Mouse (Mus musculus) lung, embryonic 16.5 days (tissue): Measurements from ENCODE around the gene Cntfr. TPM values are rescaled to one million over a fixed set of nuclear protein-coding genes. Genes with fewer than 3 reads are reported as not detected.
A peak's percentile ranks its signal among the peaks of the same experiment; 100 is the strongest.

Source experiments
- ATAC-seq: fragments of 200-750 bp; cut with Nextera tagmentation; 2 replicates; pipeline ENCODE4 v1.8.0; 2017; ENCODE audit warnings: low read depth, mild to moderate bottlenecking, moderate library complexity
- H3K27ac ChIP-seq: fragments of 300-500 bp; sonication (generic); 2 replicates; pipeline ENCODE4 v1.5.1; 2014; ENCODE audit warnings: mild to moderate bottlenecking, control low read depth, low read length
- H3K27me3 ChIP-seq: fragments of 300-500 bp; sonication (generic); 2 replicates; pipeline ENCODE4 v1.6.1; 2014; ENCODE audit warnings: low read depth, low read length, mixed read lengths; ENCODE audit not compliant: control insufficient read depth, insufficient read depth
- H3K36me3 ChIP-seq: fragments of 300-500 bp; sonication (generic); 2 replicates; pipeline ENCODE4 v1.6.1; 2014; ENCODE audit warnings: low read length; ENCODE audit not compliant: control insufficient read depth, insufficient read depth
- H3K4me1 ChIP-seq: fragments of 300-500 bp; sonication (generic); replicated peaks from 2 replicates; pipeline ENCODE4 v1.6.1; 2014; ENCODE audit warnings: low read length, mixed read lengths; ENCODE audit not compliant: control insufficient read depth, insufficient read depth
- H3K4me2 ChIP-seq: fragments of 300-500 bp; sonication (generic); 2 replicates; pipeline ENCODE4 v1.6.1; 2014; ENCODE audit warnings: low read depth, low read length, control low read depth
- H3K4me3 ChIP-seq: fragments of 300-500 bp; sonication (generic); 2 replicates; pipeline ENCODE4 v1.5.1; 2014; ENCODE audit warnings: mild to moderate bottlenecking, low read length, control low read depth
- H3K9ac ChIP-seq: fragments of 300-500 bp; sonication (generic); 2 replicates; pipeline ENCODE4 v1.6.1; 2014; ENCODE audit warnings: low read length, control low read depth
- H3K9me3 ChIP-seq: fragments of 300-500 bp; sonication (generic); 2 replicates; pipeline ENCODE4 v1.6.1; 2016; ENCODE audit warnings: low read length; ENCODE audit not compliant: control insufficient read depth
- WGBS: fragments of 180-500 bp; shearing (Covaris S2); extraction: QIAGEN DNeasy Blood & Tissue Kit; methylation state at CpG from one replicate; pipeline ENCODE4 v1.1.7; 2014; 5-methylcytosine and 5-hydroxymethylcytosine counted together
- polyA plus RNA-seq: library from polyadenylated mRNA; unstranded; fragments of >200 nt; fragmentation: Nextera tagmentation; extraction: Ambion mirVana; gene quantifications from 2 replicates; pipeline ENCODE4 v1.2.1, GENCODE M21; 2015

Cntfr gene
- polyA plus RNA-seq, 1 experiment from 2014 or later: 8.4 TPM

GRCm38 (mm10) chr4:41622071-41622470, 74.8 kb downstream of the Cntfr start:
- Histone ChIP-seq H3K9ac (no peak overlapping the region), H3K4me2 (no peak overlapping the region), H3K27me3 (no peaks in the 10 kb centered on the region), H3K27ac (no peak overlapping the region), H3K36me3 (no peaks in the 10 kb centered on the region), H3K9me3 (no peaks in the 10 kb centered on the region), H3K4me3 (no peak overlapping the region), H3K4me1 (no peaks in the 10 kb centered on the region)
- 80% methylated on average over 14 of the region's 14 CpGs for WGBS
- no peak for ATAC-seq

GRCm38 (mm10) chr4:41618916-41619746, 77.8 kb downstream of the Cntfr start:
- H3K4me3 ChIP-seq: no peak overlapping the region
- H3K36me3 ChIP-seq: no peaks in the 10 kb centered on the region
- H3K9ac ChIP-seq: no peak overlapping the region
- no peaks in the 10 kb centered on the region for H3K9me3 ChIP-seq
- peaks cover 3% of the 10 kb centered on the region; the same call in 1 of the 2 replicates for H3K4me1 ChIP-seq
- 45% methylated on average over 12 of the region's 12 CpGs for WGBS
- H3K27ac ChIP-seq: no peak overlapping the region
- no peak for ATAC-seq
- H3K4me2 ChIP-seq: no peak overlapping the region
- H3K27me3 ChIP-seq: no peaks in the 10 kb centered on the region

GRCm38 (mm10) chr4:41615661-41616599, 81.0 kb downstream of the Cntfr start:
- WGBS: 45% methylated on average over 9 of the region's 9 CpGs

GRCm38 (mm10) chr4:41614156-41614555, 82.7 kb downstream of the Cntfr start:
- ATAC-seq: peak; percentile 39; the same call in 1 of the 2 replicates
- WGBS: 7% methylated on average over 7 of the region's 7 CpGs

More at GRCm38 (mm10) chr4:41615661-41616599, 81.0 kb downstream of the Cntfr start:
- Histone ChIP-seq H3K27me3 (no peaks in the 10 kb centered on the region), H3K9me3 (no peaks in the 10 kb centered on the region), H3K4me3 (no peak overlapping the region), H3K27ac (no peak overlapping the region), H3K36me3 (no peaks in the 10 kb centered on the region), H3K9ac (no peak overlapping the region), H3K4me2 (no peak overlapping the region), H3K4me1 (peaks cover 3% of the 10 kb centered on the region; the same call in 1 of the 2 replicates)
- ATAC-seq: peak; percentile 39; the same call in 1 of the 2 replicates

GRCm38 (mm10) chr4:41612166-41612565, 84.7 kb downstream of the Cntfr start:
- peaks cover 3% of the 10 kb centered on the region; the same call in 1 of the 2 replicates for H3K4me1 ChIP-seq
- H3K4me2 ChIP-seq: no peak overlapping the region
- H3K36me3 ChIP-seq: no peaks in the 10 kb centered on the region
- no peak overlapping the region for H3K9ac ChIP-seq
- no peak overlapping the region for H3K27ac ChIP-seq
- H3K9me3 ChIP-seq: no peaks in the 10 kb centered on the region
- ATAC-seq: no peak
- H3K4me3 ChIP-seq: no peak overlapping the region
- no peaks in the 10 kb centered on the region for H3K27me3 ChIP-seq
- 44% methylated on average over 8 of the region's 8 CpGs for WGBS

More at GRCm38 (mm10) chr4:41614156-41614555, 82.7 kb downstream of the Cntfr start:
- Histone ChIP-seq H3K4me1 (peaks cover 3% of the 10 kb centered on the region; the same call in 1 of the 2 replicates), H3K27me3 (no peaks in the 10 kb centered on the region), H3K9ac (no peak overlapping the region), H3K4me2 (no peak overlapping the region), H3K4me3 (no peak overlapping the region), H3K9me3 (no peaks in the 10 kb centered on the region), H3K27ac (no peak overlapping the region), H3K36me3 (no peaks in the 10 kb centered on the region)

GRCm38 (mm10) chr4:41610594-41610980, 86.3 kb downstream of the Cntfr start:
- H3K4me1 ChIP-seq: no peaks in the 10 kb centered on the region
- H3K4me2 ChIP-seq: no peak overlapping the region
- H3K36me3 ChIP-seq: no peaks in the 10 kb centered on the region
- peak; percentile 23; the same call in 1 of the 2 replicates for ATAC-seq
- no peak overlapping the region for H3K4me3 ChIP-seq
- H3K27me3 ChIP-seq: no peaks in the 10 kb centered on the region
- 39% methylated on average over 6 of the region's 6 CpGs for WGBS
- H3K9me3 ChIP-seq: no peaks in the 10 kb centered on the region
- no peak overlapping the region for H3K27ac ChIP-seq
- no peak overlapping the region for H3K9ac ChIP-seq

- no peak overlapping the region for H3K27ac ChIP-seq
- no peak overlapping the region for H3K9ac ChIP-seq
- H3K4me2 ChIP-seq: no peak overlapping the region
- H3K9me3 ChIP-seq: no peaks in the 10 kb centered on the region
- H3K4me1 ChIP-seq: no peaks in the 10 kb centered on the region
- 73% methylated on average over 10 of the region's 10 CpGs for WGBS
- no peaks in the 10 kb centered on the region for H3K36me3 ChIP-seq
- H3K4me3 ChIP-seq: no peak overlapping the region
- ATAC-seq: 0 out of 2 replicates have a peak, but pooled peaks have one; percentile 10
- H3K27me3 ChIP-seq: no peaks in the 10 kb centered on the region
Observed at GRCm38 (mm10) chr4:41609681-41610593, 87.0 kb downstream of the Cntfr start.
